Mouse (Mus musculus): Measurements from ENCODE around the gene Cttn.
A peak's percentile ranks its signal among the peaks of the same experiment; 100 is the strongest.

The Cttn gene

GRCm38 (mm10) chr7:144470545-144471059 is at the start of gene Cttn:
Cttn (minus strand) TSS chr7:144471009.
- peak; percentile 88 for DNase-seq

GRCm38 (mm10) chr7:144519852-144520251 is 49.0 kb upstream of the Cttn start:
- DNase-seq = no peak

GRCm38 (mm10) chr7:144516711-144517110 is 45.9 kb upstream of the Cttn start:
- no peak for DNase-seq

GRCm38 (mm10) chr7:144509090-144509489 is 38.3 kb upstream of the Cttn start:
- no peak for DNase-seq

GRCm38 (mm10) chr7:144506807-144507206 is 36.0 kb upstream of the Cttn start:
- no peak for DNase-seq

GRCm38 (mm10) chr7:144503959-144504358 is 33.1 kb upstream of the Cttn start:
- no peak for DNase-seq

GRCm38 (mm10) chr7:144492931-144493330 is 22.1 kb upstream of the Cttn start:
- peak; percentile 46 for DNase-seq

GRCm38 (mm10) chr7:144490201-144490873 is 19.5 kb upstream of the Cttn start:
- no peak for DNase-seq

GRCm38 (mm10) chr7:144489067-144489774 is 18.4 kb upstream of the Cttn start:
- peak; percentile 24 for DNase-seq

- no peak for DNase-seq
These were observed 9.5 kb upstream of the Cttn start for GRCm38 (mm10) chr7:144480314-144480713.

- no peak for DNase-seq
These were observed 8.8 kb upstream of the Cttn start for GRCm38 (mm10) chr7:144479569-144479968.

- no peak for DNase-seq
These were observed 4.9 kb upstream of the Cttn start for GRCm38 (mm10) chr7:144475741-144476140.

GRCm38 (mm10) chr7:144473486-144473885 is 2.7 kb upstream of the Cttn start:
- no peak for DNase-seq

GRCm38 (mm10) chr7:144471103-144471502 is 294 bp upstream of the Cttn start:
- DNase-seq = no peak

- no peak for DNase-seq
These were observed 783 bp downstream of the Cttn start for GRCm38 (mm10) chr7:144469908-144470544.

- no peak for DNase-seq
These were observed 1.6 kb downstream of the Cttn start for GRCm38 (mm10) chr7:144469181-144469641.

GRCm38 (mm10) chr7:144468741-144469140 is 2.1 kb downstream of the Cttn start:
- DNase-seq = no peak

- DNase-seq = no peak
These were observed 8.2 kb downstream of the Cttn start for GRCm38 (mm10) chr7:144462577-144462976.

- no peak for DNase-seq
These were observed 9.4 kb downstream of the Cttn start for GRCm38 (mm10) chr7:144461246-144461902.

GRCm38 (mm10) chr7:144458881-144459280 is 11.9 kb downstream of the Cttn start:
- DNase-seq = no peak

GRCm38 (mm10) chr7:144450661-144451060 is 20.1 kb downstream of the Cttn start:
- DNase-seq = no peak

GRCm38 (mm10) chr7:144449637-144450570 is 20.9 kb downstream of the Cttn start:
- no peak for DNase-seq
